Mouse (Mus musculus): Measurements from ENCODE around the gene Phb2.
A peak's percentile ranks its signal among the peaks of the same experiment; 100 is the strongest.

Gene Phb2

DNA sequence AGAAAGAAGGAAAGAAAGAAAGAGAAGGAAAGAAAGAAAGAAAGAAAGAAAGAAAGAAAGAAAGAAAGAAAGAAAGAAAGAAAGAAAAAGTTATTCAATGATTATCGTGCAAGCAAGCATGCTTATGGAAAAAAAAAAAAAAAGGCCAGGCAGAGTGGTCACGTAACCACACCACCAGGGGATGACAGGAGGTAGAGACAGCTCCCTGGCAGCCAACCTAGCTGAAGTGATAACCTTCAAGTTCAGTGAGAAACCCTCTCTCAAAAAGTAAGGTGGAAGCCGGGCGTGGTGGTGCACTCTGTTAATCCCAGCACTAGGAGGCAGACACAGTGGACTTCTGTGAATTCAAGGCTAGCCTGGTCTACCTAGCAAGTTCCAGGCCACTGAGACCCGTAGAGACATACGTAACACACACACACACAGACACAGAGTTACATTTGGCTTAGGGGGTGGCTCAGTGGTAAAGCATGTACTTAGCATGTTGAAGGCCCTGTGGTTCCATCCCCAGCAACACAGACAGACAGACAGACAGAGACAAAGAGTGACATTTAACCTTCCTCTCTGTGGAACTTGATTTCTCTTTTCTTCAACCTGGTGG, 10.8 kb downstream of the Phb2 start:
- DNase-seq (ENCODE audit: low spot score in 2 of 2): no peak

DNA sequence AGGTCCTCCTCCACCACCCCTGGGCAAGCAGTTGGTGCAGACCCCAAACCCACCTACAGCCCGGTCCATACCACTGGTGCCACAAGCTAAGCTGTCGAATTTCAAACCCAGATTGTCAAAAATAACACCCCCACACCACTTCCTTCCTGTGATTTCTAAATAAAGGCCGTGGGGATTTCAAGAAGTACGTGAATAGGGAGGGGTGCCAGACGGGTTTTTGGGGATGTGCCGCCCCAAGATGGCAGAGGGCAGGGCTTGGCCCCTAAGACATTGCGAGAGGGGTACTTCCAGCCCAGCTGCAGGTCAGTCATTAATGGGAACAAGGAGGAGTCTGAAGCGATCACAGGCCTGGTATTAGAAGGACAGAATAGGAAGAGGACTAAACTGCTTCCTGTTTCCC, 11.4 kb downstream of the Phb2 start:
- no peak for DNase-seq (ENCODE audit: low spot score in 2 of 2)

DNA sequence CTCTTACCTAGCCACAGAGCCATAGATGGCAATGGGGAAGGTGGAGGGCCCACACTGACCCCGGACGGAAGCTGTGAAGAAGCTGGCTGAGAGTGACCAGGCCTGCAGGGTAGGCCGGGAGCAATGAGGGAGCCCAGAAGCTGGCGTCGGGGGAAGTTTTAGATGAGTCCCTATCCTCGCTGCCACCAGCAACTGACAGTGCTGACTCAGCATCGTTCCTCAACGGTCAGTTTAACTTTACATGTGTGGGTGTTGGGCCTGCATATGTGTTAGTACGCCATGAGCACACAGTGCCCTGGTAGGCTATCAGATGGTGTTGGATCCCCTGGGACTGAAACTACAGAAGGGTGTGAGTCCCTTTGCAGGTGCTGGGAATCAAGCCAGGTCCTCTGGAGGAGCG, 12.3 kb downstream of the Phb2 start:
- no peak for DNase-seq (ENCODE audit: low spot score in 2 of 2)

GRCm38 (mm10) chr6:124728621-124729020, 16.5 kb downstream of the Phb2 start:
- no peak for DNase-seq (ENCODE audit: low spot score in 2 of 2)

GRCm38 (mm10) chr6:124729850-124730705, 17.9 kb downstream of the Phb2 start:
- DNase-seq (ENCODE audit: low spot score in 2 of 2): no peak

DNA sequence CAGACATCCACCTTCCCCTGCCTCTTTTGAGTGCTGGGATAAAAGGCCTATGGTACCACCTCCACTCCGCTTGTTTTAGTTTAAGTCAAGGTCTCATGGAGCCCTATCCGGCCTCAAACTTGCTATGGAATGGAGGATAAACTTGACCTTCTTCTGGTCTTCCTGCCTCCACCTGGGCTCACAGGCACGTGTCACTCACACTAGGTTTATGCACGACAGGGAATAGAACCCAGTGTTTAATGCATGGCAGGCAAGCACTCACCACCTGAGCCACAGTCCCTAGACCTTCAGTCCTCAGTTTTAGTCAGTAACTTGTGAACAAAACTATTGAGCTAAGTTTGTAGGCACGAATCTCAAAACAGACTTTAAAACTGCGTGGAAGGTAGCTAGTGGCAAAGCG, 18.9 kb downstream of the Phb2 start:
- DNase-seq (ENCODE audit: low spot score in 2 of 2): no peak

GRCm38 (mm10) chr6:124732476-124733370, 20.6 kb downstream of the Phb2 start:
- DNase-seq (ENCODE audit: low spot score in 2 of 2): no peak

DNA sequence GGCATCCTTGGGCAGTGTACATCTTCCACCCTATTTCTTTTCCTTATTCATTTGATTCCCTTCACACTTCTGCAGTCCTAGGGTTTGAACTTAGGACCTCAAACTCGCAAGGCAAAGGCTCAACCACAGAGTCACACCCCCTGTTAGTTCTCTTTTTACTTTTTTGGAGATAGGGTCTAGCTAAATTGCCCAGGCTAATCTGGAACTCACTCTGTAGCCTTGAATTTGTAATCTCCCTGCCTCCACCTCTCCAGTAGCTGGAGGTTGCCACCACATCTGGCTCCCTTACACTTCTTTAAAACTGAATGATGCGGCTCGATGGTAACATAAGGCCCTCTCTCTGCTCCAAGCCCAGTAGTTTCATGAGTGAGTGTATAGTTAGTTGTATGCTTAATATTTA, 22.3 kb downstream of the Phb2 start:
- DNase-seq (ENCODE audit: low spot score in 2 of 2): no peak

DNA sequence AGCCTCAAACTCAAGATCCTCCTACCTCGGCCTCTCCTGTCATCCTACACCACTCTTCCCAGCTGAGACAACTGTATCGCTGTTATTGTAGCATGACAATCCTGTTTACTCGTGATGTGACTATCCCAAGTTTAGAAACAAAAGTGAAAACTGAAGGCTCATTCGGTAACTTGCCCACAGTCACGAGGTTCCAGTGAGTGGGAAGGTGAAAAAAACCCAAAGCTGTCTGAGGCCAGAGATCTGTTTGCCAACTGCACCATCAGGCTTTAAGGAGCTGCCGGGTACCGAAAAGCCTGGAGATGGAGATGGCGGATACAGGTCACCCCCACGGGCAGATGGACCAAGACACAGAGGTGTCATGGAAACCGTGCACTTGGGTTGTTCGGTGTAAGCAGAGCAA, 24.9 kb downstream of the Phb2 start:
- DNase-seq (ENCODE audit: low spot score in 2 of 2): no peak

DNA sequence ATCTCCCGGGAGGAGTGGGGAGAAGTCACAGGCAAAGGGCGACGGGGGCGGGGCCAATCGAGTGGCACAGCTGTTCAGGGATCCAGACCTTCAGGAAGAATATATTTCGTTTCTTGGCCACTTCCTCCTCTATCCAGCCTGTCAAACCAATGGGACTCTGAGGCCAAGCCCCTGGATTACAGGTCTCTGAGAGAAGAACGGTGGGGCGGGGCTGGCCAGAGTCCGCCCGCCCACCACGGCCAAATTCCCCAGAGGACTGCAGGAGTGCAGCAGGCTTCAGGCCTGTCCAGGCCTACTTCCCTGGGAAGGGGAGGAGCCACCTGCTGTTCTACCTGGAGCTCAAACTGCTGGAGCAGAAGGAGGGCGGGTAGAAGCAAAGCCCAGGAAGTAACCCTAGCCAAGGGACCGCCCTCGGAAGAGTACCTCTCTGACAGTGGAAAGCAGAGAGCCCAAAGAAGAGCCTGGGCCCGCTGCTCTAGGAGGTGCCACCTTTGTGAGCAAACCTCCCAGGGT, 26.4 kb downstream of the Phb2 start, which contains the start of gene Ptpn6:
Ptpn6 (minus strand) TSS at position 204 of the 513 bp plus-strand sequence.
- DNase-seq (ENCODE audit: low spot score in 2 of 2): no peak

- DNase-seq (ENCODE audit: low spot score in 2 of 2): no peak
Observed at GRCm38 (mm10) chr6:124739231-124739796, 27.2 kb downstream of the Phb2 start.

DNA sequence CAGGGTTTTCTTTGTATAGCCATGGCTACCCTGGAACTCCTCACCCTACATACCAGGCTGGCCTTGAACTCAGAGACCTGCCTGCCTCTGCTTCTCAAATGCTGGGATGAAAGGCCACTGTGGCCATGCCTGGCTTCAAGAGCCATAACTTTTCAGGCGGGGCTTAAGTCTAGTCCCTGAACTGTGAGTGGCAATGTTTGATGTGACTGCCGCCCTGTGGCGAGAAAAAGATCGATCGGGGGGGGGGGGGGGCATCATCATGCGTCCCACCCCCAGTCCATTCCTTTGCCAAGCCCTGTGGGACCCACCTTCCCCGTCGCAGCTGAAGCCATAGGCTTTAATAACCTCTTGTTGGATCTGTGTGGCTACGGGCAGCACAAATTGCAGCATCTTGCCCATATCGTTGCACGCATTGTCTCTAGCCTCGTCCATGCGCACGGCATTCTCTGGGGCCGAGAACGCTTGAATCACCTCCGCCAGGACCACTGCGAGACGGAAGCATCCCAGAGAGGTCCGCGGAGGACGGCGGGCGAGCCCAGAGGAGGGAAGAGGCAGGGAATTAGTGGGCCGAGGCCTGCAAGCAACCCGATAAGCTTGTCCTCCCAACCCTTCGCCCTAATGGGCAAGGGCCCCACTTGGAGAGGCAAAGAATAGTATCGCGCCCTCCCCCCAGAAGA, 28.2 kb downstream of the Phb2 start:
- no peak for DNase-seq (ENCODE audit: low spot score in 2 of 2)

DNA sequence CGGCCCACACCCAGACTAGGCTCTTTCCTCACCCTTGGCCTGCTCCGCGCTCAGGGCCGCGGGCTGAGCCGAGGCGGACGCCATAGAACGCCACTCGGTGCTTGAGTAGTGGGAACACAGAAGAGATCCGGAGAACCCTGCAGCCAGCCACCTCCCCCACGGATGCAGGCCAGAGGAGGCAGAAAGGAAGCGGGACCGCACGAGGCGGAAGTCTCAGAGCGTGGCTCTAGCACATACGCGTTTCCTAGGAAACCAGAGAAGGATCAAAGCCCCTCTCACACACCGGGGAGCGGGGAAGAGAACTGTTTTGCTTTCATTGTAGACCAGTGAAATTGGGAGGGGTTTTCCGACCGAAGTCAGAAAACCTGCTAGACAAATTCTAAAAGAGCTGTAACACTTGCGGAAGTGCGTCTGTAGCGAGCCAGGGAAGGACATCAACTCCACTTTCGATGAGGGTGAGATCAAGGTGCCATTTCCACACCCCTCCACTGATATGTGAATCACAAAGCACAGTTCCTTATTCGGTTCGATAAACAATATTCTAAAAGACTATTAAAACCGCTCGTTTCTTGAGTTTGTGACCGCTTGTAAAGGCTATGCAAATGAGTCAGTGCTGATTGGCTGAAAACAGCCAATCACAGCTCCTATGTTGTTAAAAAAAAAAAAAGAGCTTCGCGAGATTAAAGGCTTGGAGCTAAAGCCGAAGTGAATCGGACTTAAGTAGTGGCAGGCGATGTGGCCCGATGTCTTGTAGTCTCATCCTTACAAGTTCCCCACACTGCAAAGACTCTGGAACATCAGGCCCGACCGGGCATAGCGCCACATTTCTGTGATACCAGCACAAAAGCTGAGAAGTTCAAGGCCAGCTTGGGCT, 29.0 kb downstream of the Phb2 start, which contains the start of gene Grcc10:
Grcc10 (minus strand) TSS at position 487 of the 874 bp plus-strand sequence.
- peak; percentile 64 to 88 for DNase-seq (ENCODE audit: low spot score in 2 of 2)

GRCm38 (mm10) chr6:124741842-124742241, 29.7 kb downstream of the Phb2 start:
- DNase-seq (ENCODE audit: low spot score in 2 of 2): no peak

DNA sequence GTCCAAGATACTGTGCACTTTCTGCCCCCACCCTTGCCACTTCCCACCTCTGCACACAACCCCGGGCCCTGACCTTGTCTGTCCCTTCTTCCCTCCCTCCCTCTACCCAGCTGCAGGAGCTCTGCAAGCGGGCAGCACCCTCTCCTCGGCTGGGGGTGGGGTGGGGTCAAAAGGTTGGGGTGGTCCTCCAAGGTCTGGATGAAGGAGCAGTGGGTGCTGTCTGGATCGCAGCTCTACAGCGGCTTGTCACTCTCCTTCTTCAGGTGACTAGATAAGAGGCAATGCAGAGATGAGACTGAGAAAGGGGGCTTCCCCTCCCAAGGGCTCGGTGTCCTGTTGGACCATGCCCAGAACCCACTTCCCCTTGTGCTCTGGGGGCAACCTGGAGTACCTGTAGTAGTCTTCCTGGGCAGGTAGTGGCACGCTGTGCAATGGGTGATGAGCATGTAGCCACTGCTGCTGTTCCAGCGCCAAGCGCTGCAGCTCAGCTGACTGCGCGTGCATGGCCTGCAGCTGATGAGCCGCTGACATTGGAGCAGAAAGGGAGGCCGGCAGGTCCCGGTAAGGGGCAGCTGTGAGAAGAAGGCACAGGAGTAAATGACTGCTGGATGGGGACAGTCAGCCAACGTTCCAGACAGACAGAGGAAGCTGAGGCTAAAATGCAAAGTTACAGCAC, 30.8 kb downstream of the Phb2 start:
- no peak for DNase-seq (ENCODE audit: low spot score in 2 of 2)

GRCm38 (mm10) chr6:124743647-124744046, 31.5 kb downstream of the Phb2 start:
- no peak for DNase-seq (ENCODE audit: low spot score in 2 of 2)

DNA sequence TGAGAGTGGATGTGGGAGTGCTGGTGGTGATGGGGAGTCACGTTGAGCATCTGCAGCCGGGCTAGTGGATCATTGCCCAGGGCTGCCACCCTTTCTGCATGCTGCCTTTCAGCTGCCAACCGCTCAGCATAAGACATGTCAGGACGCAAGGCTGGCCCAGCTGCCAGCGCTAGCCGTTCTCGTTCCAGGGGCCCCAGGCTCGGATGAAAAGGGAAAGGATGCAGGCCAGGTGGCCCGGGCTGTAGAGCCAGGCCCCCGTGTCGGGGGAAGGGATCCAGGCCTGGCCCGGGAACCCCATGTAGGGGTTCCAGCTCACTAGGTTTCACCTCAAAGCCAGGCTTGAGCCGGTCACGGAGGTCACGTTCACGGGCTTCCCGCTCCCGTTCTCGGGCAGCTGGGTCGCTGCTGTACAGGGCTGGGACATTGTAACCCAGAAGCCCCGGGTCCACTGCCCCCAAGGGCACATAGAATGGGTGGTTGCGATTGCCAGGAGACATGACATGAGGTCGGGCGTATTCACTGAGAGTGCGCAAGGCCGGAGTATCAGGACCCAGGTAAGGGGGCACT, 32.7 kb downstream of the Phb2 start:
- no peak for DNase-seq (ENCODE audit: low spot score in 2 of 2)

DNA sequence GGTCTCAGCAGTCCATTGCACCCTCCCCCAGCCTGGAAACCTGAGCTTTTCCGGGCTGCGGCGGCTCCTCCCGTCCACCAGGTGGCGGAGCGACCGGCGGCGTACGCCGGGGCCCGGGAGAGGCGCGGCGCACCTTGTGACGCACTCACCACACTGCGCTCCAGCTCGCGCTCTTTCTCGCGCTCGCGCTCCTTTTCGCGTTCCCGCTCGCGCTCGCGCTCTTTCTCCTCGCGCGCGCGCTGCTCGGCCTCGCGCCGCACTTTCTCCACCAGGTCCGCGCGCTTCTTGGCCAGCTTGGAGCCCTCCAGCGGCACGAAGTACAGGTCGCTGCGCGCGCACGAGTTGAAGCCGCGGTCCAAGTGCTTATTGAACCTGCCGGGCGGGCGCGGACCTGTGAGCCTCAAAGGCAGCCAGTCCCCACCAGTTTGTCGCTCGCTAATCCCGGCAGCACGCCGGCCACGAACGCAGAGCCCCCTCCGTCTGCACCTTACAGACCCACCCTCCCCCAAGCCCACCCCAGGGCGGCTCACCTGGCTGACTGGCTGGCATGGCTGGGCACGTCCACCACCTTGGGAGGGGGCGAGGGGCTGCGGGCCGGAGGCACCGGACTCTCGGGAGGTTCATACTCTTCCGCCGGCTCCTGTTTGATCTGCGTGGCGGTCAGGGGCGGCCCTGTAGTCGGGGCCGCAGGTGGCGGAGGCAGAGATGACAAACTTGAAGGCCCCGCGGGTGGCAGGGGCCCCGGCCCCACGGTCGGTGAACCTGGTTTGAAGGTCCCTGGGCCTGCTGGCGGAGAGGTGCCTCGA, 33.6 kb downstream of the Phb2 start:
- DNase-seq (ENCODE audit: low spot score in 2 of 2): peak; percentile 90 to 96
